Mouse (Mus musculus) spleen, adult 12 weeks (tissue): ENCODE results near the gene Eya3.
"Not testable (repeated sequence)": the region's sequence is repeated elsewhere in the genome, so short reads cannot be mapped to it uniquely, and the experiment has no call there.

Source experiments
- DNase-seq: peaks from one replicate; pipeline ENCODE4 v3.0.0; 2022; ENCODE audit warnings: low spot score

Eya3 gene

GRCm38 (mm10) chr4:132743992-132744911 is 105.5 kb downstream of the Eya3 start:
- DNase-seq: no peak

GRCm38 (mm10) chr4:132746911-132747517 is 108.2 kb downstream of the Eya3 start:
- no peak for DNase-seq

- DNase-seq: peak; percentile 21
Observed at GRCm38 (mm10) chr4:132747664-132748259, 109.0 kb downstream of the Eya3 start.

- DNase-seq: no peak
Observed at GRCm38 (mm10) chr4:132748778-132749177, 110.0 kb downstream of the Eya3 start.

GRCm38 (mm10) chr4:132749258-132749982 is 110.6 kb downstream of the Eya3 start:
- DNase-seq: no peak

- DNase-seq: no peak
Observed at GRCm38 (mm10) chr4:132752992-132753391, 114.2 kb downstream of the Eya3 start.

GRCm38 (mm10) chr4:132756974-132757373 is 118.2 kb downstream of the Eya3 start, which contains the start of gene Smpdl3b:
TSS of gene Smpdl3b (minus strand) at chr4:132757252.
- DNase-seq: no peak

GRCm38 (mm10) chr4:132757633-132758351 is 119.0 kb downstream of the Eya3 start:
- no peak for DNase-seq

GRCm38 (mm10) chr4:132760296-132760695 is 121.5 kb downstream of the Eya3 start:
- DNase-seq: no peak

- DNase-seq: no peak
Observed at GRCm38 (mm10) chr4:132762602-132763001, 123.8 kb downstream of the Eya3 start.

- not testable (repeated sequence) for DNase-seq
Observed at GRCm38 (mm10) chr4:132763125-132763524, 124.3 kb downstream of the Eya3 start.

GRCm38 (mm10) chr4:132767914-132768876 is 129.4 kb downstream of the Eya3 start, which contains the start of gene Rpa2:
TSS of gene Rpa2 (plus strand) at chr4:132768332.
- peak; percentile 97 for DNase-seq

- no peak for DNase-seq
Observed at GRCm38 (mm10) chr4:132771776-132772175, 133.0 kb downstream of the Eya3 start.
